Mouse (Mus musculus) heart, adult 2 months (tissue): Measurements from ENCODE around the gene Slc35a3.

Source experiments
- CTCF ChIP-seq: fragments of 200-600 bp; IDR thresholded peaks from 2 replicates; pipeline ENCODE4 v1.8.1; 2022; ENCODE audit warnings: antibody characterized with exemption, mild to moderate bottlenecking, moderate library complexity
- EP300 ChIP-seq: fragments of 200-500 bp; IDR thresholded peaks from 2 replicates; pipeline ENCODE4 v1.6.1; 2011; ENCODE audit warnings: low read depth, low read length, control low read depth; ENCODE audit not compliant: insufficient read depth
- POLR2A ChIP-seq: fragments of 200-500 bp; IDR thresholded peaks from 2 replicates; pipeline ENCODE4 v1.6.1; 2011; ENCODE audit warnings: mild to moderate bottlenecking, low read depth, low read length, control low read depth; ENCODE audit not compliant: insufficient read depth

- TF ChIP-seq POLR2A: no peak
- no peak for TF ChIP-seq CTCF
- no peak for TF ChIP-seq EP300
Measured at GRCm38 (mm10) chr3:116648805-116649204, 63.8 kb downstream of the Slc35a3 start.
